Mouse (Mus musculus): ENCODE results near the gene Crlf1. TPM values are rescaled to one million over a fixed set of nuclear protein-coding genes. Genes with fewer than 3 reads are reported as not detected.
A peak's percentile ranks its signal among the peaks of the same experiment; 100 is the strongest.

Crlf1 gene
- polyA plus RNA-seq, 1 experiment from 2014 or later, result 98.7 TPM

DNA sequence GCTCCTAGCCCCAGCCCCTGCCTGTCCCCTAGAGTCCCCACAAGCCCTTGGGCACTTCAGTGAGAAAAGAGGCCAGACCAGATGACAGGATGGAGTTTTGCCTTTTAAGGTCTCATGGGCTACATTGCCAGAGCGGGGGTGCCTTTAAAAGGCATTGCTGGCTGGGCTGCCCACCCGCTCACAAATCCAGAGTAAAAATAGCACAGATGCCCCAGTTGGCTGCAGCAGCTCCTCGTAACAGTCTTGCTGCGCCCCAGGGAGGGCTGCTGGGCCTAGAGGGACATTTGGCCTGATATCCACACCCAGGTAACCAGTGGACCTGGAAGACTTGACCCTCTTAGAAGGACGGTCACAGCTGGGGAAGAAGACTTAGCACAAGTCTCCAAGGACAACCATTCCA, 39.1 kb upstream of the Crlf1 start:
- no peaks in the 10 kb centered on the region for H3K4me1 ChIP-seq (ENCODE audit: insufficient read depth, low read depth, low read length)
- H3K9me3 ChIP-seq (ENCODE audit: low read length), result no peaks in the 10 kb centered on the region
- no peaks in the 10 kb centered on the region for H3K27me3 ChIP-seq (replicated peaks; ENCODE audit: insufficient read depth, low read length)
- no peak overlapping the region for H3K9ac ChIP-seq (replicated peaks; ENCODE audit: low read depth)
- WGBS, result 92% methylated on average over 5 of the region's 5 CpGs
- ATAC-seq (no peak), DNase-seq (ENCODE audit: low spot score) (no peak)
- 0 out of 2 replicates have a peak, but pooled peaks cover 9% of the 10 kb centered on the region for H3K36me3 ChIP-seq (ENCODE audit: insufficient read depth, low read length)
- no peak overlapping the region for H3K27ac ChIP-seq (ENCODE audit: low read length)
- TF ChIP-seq CTCF (IDR thresholded peaks at IDR 0.05) (no peak), EP300 (IDR thresholded peaks at IDR 0.05) (no peak)
- H3K4me2 ChIP-seq (replicated peaks; ENCODE audit: low read depth, low read length), result no peak overlapping the region
- H3K4me3 ChIP-seq (ENCODE audit: low read depth, low read length), result no peak overlapping the region

GRCm38 (mm10) chr8:70456996-70457395, 36.0 kb upstream of the Crlf1 start:
- no peak overlapping the region for H3K9ac ChIP-seq (replicated peaks; ENCODE audit: low read depth)

GRCm38 (mm10) chr8:70457882-70458281, 35.1 kb upstream of the Crlf1 start:
- DNase-seq (ENCODE audit: low spot score) (no peak), ATAC-seq (no peak)
- no peak for TF ChIP-seq CTCF (IDR thresholded peaks at IDR 0.05)
- no peak for TF ChIP-seq EP300 (IDR thresholded peaks at IDR 0.05)
- Histone ChIP-seq H3K4me1 (ENCODE audit: insufficient read depth, low read depth, low read length) (no peaks in the 10 kb centered on the region), H3K36me3 (ENCODE audit: insufficient read depth, low read length) (no peaks in the 10 kb centered on the region), H3K4me3 (ENCODE audit: low read depth, low read length) (no peak overlapping the region), H3K9ac (replicated peaks; ENCODE audit: low read depth) (no peak overlapping the region), H3K27me3 (replicated peaks; ENCODE audit: insufficient read depth, low read length) (no peaks in the 10 kb centered on the region), H3K27ac (ENCODE audit: low read length) (no peak overlapping the region), H3K4me2 (replicated peaks; ENCODE audit: low read depth, low read length) (no peak overlapping the region), H3K9me3 (ENCODE audit: low read length) (no peaks in the 10 kb centered on the region)
- 88% methylated on average over 6 of the region's 6 CpGs for WGBS

More at GRCm38 (mm10) chr8:70456996-70457395, 36.0 kb upstream of the Crlf1 start:
- no peak overlapping the region for H3K4me3 ChIP-seq (ENCODE audit: low read depth, low read length)
- DNase-seq (ENCODE audit: low spot score) (no peak), ATAC-seq (no peak)
- no peaks in the 10 kb centered on the region for H3K27me3 ChIP-seq (replicated peaks; ENCODE audit: insufficient read depth, low read length)
- H3K4me2 ChIP-seq (replicated peaks; ENCODE audit: low read depth, low read length), result no peak overlapping the region
- no peaks in the 10 kb centered on the region for H3K9me3 ChIP-seq (ENCODE audit: low read length)
- 95% methylated on average over 1 of the region's 1 CpGs for WGBS
- 0 out of 2 replicates have a peak, but pooled peaks cover 3% of the 10 kb centered on the region for H3K36me3 ChIP-seq (ENCODE audit: insufficient read depth, low read length)
- no peaks in the 10 kb centered on the region for H3K4me1 ChIP-seq (ENCODE audit: insufficient read depth, low read depth, low read length)
- no peak for TF ChIP-seq CTCF (IDR thresholded peaks at IDR 0.05)
- no peak for TF ChIP-seq EP300 (IDR thresholded peaks at IDR 0.05)
- no peak overlapping the region for H3K27ac ChIP-seq (ENCODE audit: low read length)

GRCm38 (mm10) chr8:70458462-70458861, 34.5 kb upstream of the Crlf1 start:
- Histone ChIP-seq H3K9ac (replicated peaks; ENCODE audit: low read depth) (no peak overlapping the region), H3K4me3 (ENCODE audit: low read depth, low read length) (no peak overlapping the region), H3K27me3 (replicated peaks; ENCODE audit: insufficient read depth, low read length) (no peaks in the 10 kb centered on the region), H3K36me3 (ENCODE audit: insufficient read depth, low read length) (no peaks in the 10 kb centered on the region), H3K27ac (ENCODE audit: low read length) (no peak overlapping the region), H3K4me2 (replicated peaks; ENCODE audit: low read depth, low read length) (no peak overlapping the region), H3K9me3 (ENCODE audit: low read length) (no peaks in the 10 kb centered on the region), H3K4me1 (ENCODE audit: insufficient read depth, low read depth, low read length) (no peaks in the 10 kb centered on the region)
- 85% methylated on average over 3 of the region's 3 CpGs for WGBS
- no peak for TF ChIP-seq EP300 (IDR thresholded peaks at IDR 0.05)
- no peak for TF ChIP-seq CTCF (IDR thresholded peaks at IDR 0.05)
- ATAC-seq (no peak), DNase-seq (ENCODE audit: low spot score) (no peak)

- no peak overlapping the region for H3K4me2 ChIP-seq (replicated peaks; ENCODE audit: low read depth, low read length)
- 91% methylated on average over 2 of the region's 2 CpGs for WGBS
- peak; percentile 29; the same call in 1 of the 2 replicates for TF ChIP-seq CTCF (IDR thresholded peaks at IDR 0.05)
- TF ChIP-seq EP300 (IDR thresholded peaks at IDR 0.05), result no peak
Measured at GRCm38 (mm10) chr8:70459636-70460035, 33.3 kb upstream of the Crlf1 start.

GRCm38 (mm10) chr8:70460199-70460598, 32.8 kb upstream of the Crlf1 start:
- Histone ChIP-seq H3K27me3 (replicated peaks; ENCODE audit: insufficient read depth, low read length) (no peaks in the 10 kb centered on the region), H3K9me3 (ENCODE audit: low read length) (no peaks in the 10 kb centered on the region), H3K9ac (replicated peaks; ENCODE audit: low read depth) (no peak overlapping the region), H3K36me3 (ENCODE audit: insufficient read depth, low read length) (no peaks in the 10 kb centered on the region), H3K4me3 (ENCODE audit: low read depth, low read length) (no peak overlapping the region), H3K4me1 (ENCODE audit: insufficient read depth, low read depth, low read length) (no peaks in the 10 kb centered on the region), H3K4me2 (replicated peaks; ENCODE audit: low read depth, low read length) (no peak overlapping the region), H3K27ac (ENCODE audit: low read length) (no peak overlapping the region)
- 87% methylated on average over 5 of the region's 5 CpGs for WGBS
- no peak for ATAC-seq
- no peak for DNase-seq (ENCODE audit: low spot score)
- no peak for TF ChIP-seq CTCF (IDR thresholded peaks at IDR 0.05)
- no peak for TF ChIP-seq EP300 (IDR thresholded peaks at IDR 0.05)

More at GRCm38 (mm10) chr8:70459636-70460035, 33.3 kb upstream of the Crlf1 start:
- H3K4me1 ChIP-seq (ENCODE audit: insufficient read depth, low read depth, low read length), result no peaks in the 10 kb centered on the region
- H3K9me3 ChIP-seq (ENCODE audit: low read length), result no peaks in the 10 kb centered on the region
- H3K9ac ChIP-seq (replicated peaks; ENCODE audit: low read depth), result no peak overlapping the region
- H3K27ac ChIP-seq (ENCODE audit: low read length), result no peak overlapping the region
- DNase-seq (ENCODE audit: low spot score) (no peak), ATAC-seq (no peak)
- H3K4me3 ChIP-seq (ENCODE audit: low read depth, low read length), result no peak overlapping the region
- H3K27me3 ChIP-seq (replicated peaks; ENCODE audit: insufficient read depth, low read length), result no peaks in the 10 kb centered on the region
- H3K36me3 ChIP-seq (ENCODE audit: insufficient read depth, low read length), result no peaks in the 10 kb centered on the region

GRCm38 (mm10) chr8:70460606-70461005, 32.4 kb upstream of the Crlf1 start:
- Histone ChIP-seq H3K4me1 (ENCODE audit: insufficient read depth, low read depth, low read length) (no peaks in the 10 kb centered on the region), H3K27ac (ENCODE audit: low read length) (peak overlapping the region; percentile 55; the same call in 1 of the 2 replicates), H3K9ac (replicated peaks; ENCODE audit: low read depth) (no peak overlapping the region), H3K27me3 (replicated peaks; ENCODE audit: insufficient read depth, low read length) (no peaks in the 10 kb centered on the region), H3K4me2 (replicated peaks; ENCODE audit: low read depth, low read length) (no peak overlapping the region), H3K36me3 (ENCODE audit: insufficient read depth, low read length) (no peaks in the 10 kb centered on the region), H3K9me3 (ENCODE audit: low read length) (no peaks in the 10 kb centered on the region), H3K4me3 (ENCODE audit: low read depth, low read length) (no peak overlapping the region)
- peak; percentile 82 for TF ChIP-seq EP300 (IDR thresholded peaks at IDR 0.05)
- TF ChIP-seq CTCF (IDR thresholded peaks at IDR 0.05), result no peak
- ATAC-seq (peak; percentile 79), DNase-seq (ENCODE audit: low spot score) (peak; percentile 44)
- 67% methylated on average over 9 of the region's 9 CpGs for WGBS

Measured in lung, postnatal 0 days (tissue).